Mouse (Mus musculus) ovary, adult 18-20 months (tissue): ENCODE measurements around the gene Unc93b1.

Experiments used
- DNase-seq: peaks from one replicate; pipeline ENCODE4 v3.0.0; 2022; ENCODE audit warnings: low spot score, mixed read lengths

The Unc93b1 gene

GRCm38 (mm10) chr19:3986334-3986733 is 51.3 kb downstream of the Unc93b1 start, which contains the start of gene Acy3:
Gene Acy3 (plus strand): TSS chr19:3986570.
- DNase-seq, result peak; percentile 72

- DNase-seq, result no peak
Measured at GRCm38 (mm10) chr19:3988066-3988465, 53.1 kb downstream of the Unc93b1 start.

- DNase-seq, result no peak
Measured at GRCm38 (mm10) chr19:3988750-3989149, 53.8 kb downstream of the Unc93b1 start.

GRCm38 (mm10) chr19:3990804-3991203 is 55.8 kb downstream of the Unc93b1 start:
- DNase-seq, result no peak

- DNase-seq, result no peak
Measured at GRCm38 (mm10) chr19:3991562-3991961, 56.6 kb downstream of the Unc93b1 start.

- DNase-seq, result no peak
Measured at GRCm38 (mm10) chr19:3991966-3992365, 57.0 kb downstream of the Unc93b1 start.

GRCm38 (mm10) chr19:3992416-3992815 is 57.4 kb downstream of the Unc93b1 start, which contains the start of gene Tbx10:
Gene Tbx10 (plus strand): TSS chr19:3992752.
- DNase-seq, result no peak

GRCm38 (mm10) chr19:3994932-3995331 is 59.9 kb downstream of the Unc93b1 start:
- no peak for DNase-seq

GRCm38 (mm10) chr19:3995505-3995904 is 60.5 kb downstream of the Unc93b1 start:
- no peak for DNase-seq

- DNase-seq, result no peak
Measured at GRCm38 (mm10) chr19:3996106-3996505, 61.1 kb downstream of the Unc93b1 start.

GRCm38 (mm10) chr19:3996747-3997146 is 61.8 kb downstream of the Unc93b1 start:
- DNase-seq, result no peak

- no peak for DNase-seq
Measured at GRCm38 (mm10) chr19:3997231-3997630, 62.2 kb downstream of the Unc93b1 start.

- no peak for DNase-seq
Measured at GRCm38 (mm10) chr19:3998335-3998734, 63.3 kb downstream of the Unc93b1 start.
